Mouse (Mus musculus) heart, embryonic 14.5 days (tissue): ENCODE data around the gene Rin1. TPM values are rescaled to one million over a fixed set of nuclear protein-coding genes. Genes with fewer than 3 reads are reported as not detected.

ENCODE experiments used
- ATAC-seq: fragments of 200-750 bp; cut with Nextera tagmentation; 2 replicates; pipeline ENCODE4 v1.8.0; 2017; ENCODE audit warnings: low read depth, moderate TSS enrichment; ENCODE audit not compliant: insufficient number of reproducible peaks, insufficient read depth, low FRiP score
- H3K27ac ChIP-seq, 2 experiments: fragments of 200-500 bp in 1 of 2; fragments of 300-500 bp in 1 of 2; sonication (generic) in 1 of 2; replicated peaks in 1 of 2; 2 replicates each; pipeline ENCODE4 v1.5.1; 2012 to 2014; ENCODE audit warnings: low read depth in 2 of 2, low read length in 2 of 2, control low read depth in 1 of 2, mild to moderate bottlenecking in 1 of 2, mixed read lengths in 1 of 2; ENCODE audit not compliant: control insufficient read depth in 1 of 2, insufficient read depth in 1 of 2
- H3K27me3 ChIP-seq: fragments of 300-500 bp; sonication (generic); 2 replicates; pipeline ENCODE4 v1.6.1; 2014; ENCODE audit warnings: mild to moderate bottlenecking, low read length, control low read depth; ENCODE audit not compliant: control insufficient read depth, insufficient read depth
- H3K36me3 ChIP-seq: fragments of 300-500 bp; sonication (generic); 2 replicates; pipeline ENCODE4 v1.6.1; 2014; ENCODE audit warnings: mild to moderate bottlenecking, control low read depth, low read length, mixed read lengths; ENCODE audit not compliant: control insufficient read depth, insufficient read depth
- H3K4me1 ChIP-seq, 2 experiments: fragments of 200-500 bp in 1 of 2; fragments of 300-500 bp in 1 of 2; sonication (generic) in 1 of 2; 2 replicates each; pipeline ENCODE4 v1.6.1; 2012 to 2014; ENCODE audit warnings: low read length in 2 of 2, control low read depth in 1 of 2, mixed read lengths in 1 of 2; ENCODE audit not compliant: control insufficient read depth in 2 of 2, insufficient read depth in 2 of 2
- H3K4me2 ChIP-seq: fragments of 300-500 bp; sonication (generic); 2 replicates; pipeline ENCODE4 v1.6.1; 2014; ENCODE audit warnings: mild to moderate bottlenecking, low read length
- H3K4me3 ChIP-seq, 2 experiments: fragments of 200-500 bp in 1 of 2; fragments of 300-500 bp in 1 of 2; sonication (generic) in 1 of 2; 2 replicates each; pipeline ENCODE4 v1.5.1; 2012 to 2014; ENCODE audit warnings: low read length in 2 of 2, mild to moderate bottlenecking in 2 of 2, control low read depth in 1 of 2, low read depth in 1 of 2, moderate library complexity in 1 of 2; ENCODE audit not compliant: control insufficient read depth in 1 of 2, insufficient read depth in 1 of 2
- H3K9ac ChIP-seq: fragments of 300-500 bp; sonication (generic); 2 replicates; pipeline ENCODE4 v1.6.1; 2014; ENCODE audit warnings: mild to moderate bottlenecking, low read length
- H3K9me3 ChIP-seq: fragments of 300-500 bp; sonication (generic); 2 replicates; pipeline ENCODE4 v1.6.1; 2016; ENCODE audit warnings: low read length, control low read depth; ENCODE audit not compliant: control insufficient read depth
- WGBS: fragments of 180-500 bp; shearing (Covaris S2); extraction: QIAGEN DNeasy Blood & Tissue Kit; methylation state at CpG from one replicate; pipeline ENCODE4 v1.1.7; 2014; 5-methylcytosine and 5-hydroxymethylcytosine counted together
- polyA plus RNA-seq: library from polyadenylated mRNA; unstranded; fragments of >200 nt; fragmentation: Nextera tagmentation; extraction: Ambion mirVana; gene quantifications from 2 replicates; pipeline ENCODE4 v1.2.1, GENCODE M21; 2014

Rin1 gene
- polyA plus RNA-seq, 1 experiment from 2014 or later, result 1.9 TPM

DNA sequence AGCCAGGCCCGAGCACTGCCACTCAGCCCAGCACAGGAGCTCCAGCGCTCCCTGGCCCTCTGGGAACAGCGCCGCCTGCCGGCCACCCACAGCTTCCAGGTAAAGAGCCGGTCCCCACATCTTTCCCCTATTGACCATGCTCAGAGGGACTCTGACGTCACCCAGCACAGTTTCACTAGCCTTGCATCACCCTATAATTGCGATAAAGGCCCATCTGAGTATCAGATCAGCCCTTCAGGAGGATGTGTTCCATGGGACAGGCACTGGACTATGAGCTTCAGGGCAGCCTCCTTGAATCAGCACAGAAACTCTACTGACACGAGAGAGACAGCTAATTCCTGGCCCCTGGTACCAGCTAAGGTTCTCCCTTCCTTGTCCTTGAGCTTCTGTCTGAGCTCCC is 3.6 kb downstream of the Rin1 start:
- H3K9me3 ChIP-seq, result no peaks in the 10 kb centered on the region
- 29% methylated on average over 9 of the region's 9 CpGs for WGBS
- peaks cover 10% of the 10 kb centered on the region for H3K36me3 ChIP-seq
- peaks cover 12% of the 10 kb centered on the region; the same call in 1 of the 2 replicates for H3K27me3 ChIP-seq
- H3K4me3 ChIP-seq, result no peak overlapping the region
- H3K4me1 ChIP-seq, result peaks cover 22 to 38% of the 10 kb centered on the region in 2 experiments
- ATAC-seq, result no peak
- H3K4me2 ChIP-seq, result no peak overlapping the region
- no peak overlapping the region for H3K27ac ChIP-seq
- no peak overlapping the region for H3K9ac ChIP-seq

DNA sequence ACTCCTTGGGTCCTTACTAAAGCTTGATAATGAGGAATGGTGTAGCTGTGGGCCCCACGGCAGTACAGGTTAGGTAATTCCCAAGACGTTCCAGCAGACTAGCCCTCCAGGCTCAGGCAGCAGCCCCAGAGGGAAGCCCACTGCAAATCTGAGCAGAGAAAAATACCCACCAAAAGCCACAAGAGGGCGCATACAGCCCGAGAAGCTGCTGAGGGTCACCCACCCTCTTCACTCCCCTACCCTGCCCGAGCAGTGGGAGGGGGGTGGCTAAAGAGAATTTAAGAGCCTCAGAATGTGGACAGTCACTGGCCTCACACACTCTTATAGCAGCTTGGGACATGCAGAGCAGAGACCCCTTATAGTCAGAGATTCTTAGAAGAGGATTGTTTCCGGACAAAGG is 6.0 kb downstream of the Rin1 start:
- WGBS, result 10% methylated on average over 6 of the region's 6 CpGs
- no peaks in the 10 kb centered on the region for H3K9me3 ChIP-seq
- H3K36me3 ChIP-seq, result no peaks in the 10 kb centered on the region
- peaks cover 36 to 38% of the 10 kb centered on the region in 2 experiments for H3K4me1 ChIP-seq
- ATAC-seq, result no peak
- H3K4me3 ChIP-seq, result no peak overlapping the region
- no peak overlapping the region for H3K4me2 ChIP-seq
- H3K27ac ChIP-seq, result no peak overlapping the region
- H3K9ac ChIP-seq, result no peak overlapping the region
- H3K27me3 ChIP-seq, result peaks cover 12% of the 10 kb centered on the region; the same call in 1 of the 2 replicates

- Histone ChIP-seq H3K27ac (no peak overlapping the region), H3K9ac (no peak overlapping the region), H3K9me3 (no peaks in the 10 kb centered on the region), H3K27me3 (0 out of 2 replicates have a peak, but pooled peaks cover 5% of the 10 kb centered on the region), H3K36me3 (no peaks in the 10 kb centered on the region), H3K4me1 (peaks cover 23 to 25% of the 10 kb centered on the region in 2 experiments), H3K4me3 (no peak overlapping the region), H3K4me2 (no peak overlapping the region)
- ATAC-seq, result no peak
- WGBS, result 32% methylated on average over 16 of the region's 16 CpGs
These were observed 7.8 kb downstream of the Rin1 start for GRCm38 (mm10) chr19:5057876-5058775.

GRCm38 (mm10) chr19:5058801-5059771 is 8.8 kb downstream of the Rin1 start:
- no peaks in the 10 kb centered on the region for H3K9me3 ChIP-seq
- no peak for ATAC-seq
- H3K36me3 ChIP-seq, result no peaks in the 10 kb centered on the region
- no peaks in the 10 kb centered on the region for H3K27me3 ChIP-seq
- peak overlapping the region; percentile 14; the same call in 1 of the 2 replicates for H3K9ac ChIP-seq
- 15% methylated on average over 10 of the region's 10 CpGs for WGBS
- H3K4me2 ChIP-seq, result no peak overlapping the region
- H3K4me1 ChIP-seq, result peaks cover 23 to 25% of the 10 kb centered on the region in 2 experiments
- no peak overlapping the region for H3K4me3 ChIP-seq
- peak overlapping the region in 1 of 2 experiments; percentile 31; a peak in 1 of 4 replicates for H3K27ac ChIP-seq

DNA sequence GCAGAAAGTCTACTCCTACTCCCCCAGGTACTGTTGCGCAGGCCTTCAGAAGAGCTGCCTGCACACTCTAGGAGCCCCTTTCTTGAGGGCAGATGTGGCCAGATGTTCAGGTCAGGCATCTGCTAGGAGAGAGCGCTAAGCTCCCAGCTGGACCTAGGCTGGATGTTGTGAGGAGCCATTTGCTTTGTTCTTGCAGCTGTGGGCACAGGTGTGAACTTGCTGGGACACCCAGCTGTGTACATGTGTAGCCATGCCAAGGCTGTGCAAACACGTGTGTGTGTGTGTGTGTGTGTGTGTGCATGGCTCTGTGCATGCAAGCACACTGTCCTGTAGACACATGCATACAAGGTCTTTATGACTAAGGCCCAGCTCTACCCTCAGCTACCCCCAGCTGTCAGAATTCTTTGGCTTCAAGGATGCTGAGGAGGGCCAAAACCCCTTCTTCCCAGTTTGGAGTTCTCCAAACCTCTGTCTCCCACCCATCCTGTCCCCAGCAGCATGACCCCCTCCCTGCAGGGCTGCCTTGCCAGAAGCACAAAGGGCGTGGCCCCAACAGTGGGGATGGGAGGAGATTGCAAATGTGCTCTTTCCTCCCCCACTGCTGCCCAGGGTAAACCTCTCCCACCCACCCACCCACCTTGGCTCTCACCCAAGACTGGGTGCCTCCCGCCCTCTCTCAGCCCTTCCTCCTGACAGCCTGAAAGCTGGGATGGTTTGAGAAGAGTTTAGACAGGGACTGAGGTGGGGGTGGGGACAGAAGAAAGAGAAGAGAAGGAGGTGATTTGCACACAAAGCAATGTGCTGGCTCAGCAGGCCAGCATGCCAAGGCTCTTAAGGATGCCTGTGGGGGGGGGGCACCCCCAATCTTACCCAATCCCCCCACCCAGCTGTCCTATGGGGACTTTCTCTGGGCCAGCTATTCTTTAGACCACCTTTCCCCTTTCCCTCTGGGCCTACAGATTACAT is 10.4 kb downstream of the Rin1 start:
- Histone ChIP-seq H3K27me3 (no peaks in the 10 kb centered on the region), H3K9ac (no peak overlapping the region), H3K4me1 (peaks cover 23 to 25% of the 10 kb centered on the region in 2 experiments), H3K4me2 (no peak overlapping the region), H3K27ac (no peak overlapping the region), H3K36me3 (no peaks in the 10 kb centered on the region), H3K9me3 (no peaks in the 10 kb centered on the region), H3K4me3 (no peak overlapping the region)
- ATAC-seq, result no peak
- WGBS, result 46% methylated on average over 5 of the region's 5 CpGs

DNA sequence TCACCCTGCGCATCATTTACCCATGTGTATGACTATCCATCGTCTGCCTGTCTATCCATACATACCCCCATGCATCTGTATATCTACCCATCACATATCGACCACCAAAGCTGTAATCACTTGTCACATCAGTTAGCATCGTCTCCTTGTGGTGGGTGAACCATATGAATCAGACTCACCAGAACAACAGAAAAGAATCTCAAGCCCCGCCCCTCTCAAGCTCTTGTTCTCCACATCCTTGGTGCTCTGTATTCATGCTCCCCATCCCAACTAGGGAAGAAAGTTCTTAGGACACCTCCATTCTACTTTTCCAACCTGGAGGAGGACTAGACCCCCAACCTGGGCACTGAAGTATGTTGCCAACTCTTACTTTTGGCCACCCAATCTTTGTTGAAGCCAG is 11.8 kb downstream of the Rin1 start:
- Histone ChIP-seq H3K27me3 (no peaks in the 10 kb centered on the region), H3K9me3 (no peaks in the 10 kb centered on the region), H3K4me1 (peaks cover 28% of the 10 kb centered on the region in 2 experiments), H3K4me3 (no peak overlapping the region), H3K27ac (no peak overlapping the region), H3K9ac (no peak overlapping the region), H3K36me3 (no peaks in the 10 kb centered on the region), H3K4me2 (no peak overlapping the region)
- WGBS, result 83% methylated on average over 5 of the region's 5 CpGs
- ATAC-seq, result no peak
